In genomic region chr7:139979011-139979719, GRCm38 (mm10) we compare ENCODE assay signal across 8 mouse cellular contexts. TPM values are rescaled to one million over a fixed set of nuclear protein-coding genes. Genes with fewer than 3 reads are reported as not detected.
A peak's percentile ranks its signal among the peaks of the same experiment; 100 is the strongest.
DNase-seq lines count a peak whose midpoint lies in the region; ATAC-seq lines count a peak whose summit lies in the region.

No protein-coding gene starts in this region.

- WGBS in hindbrain, embryonic 10.5 days = 49% methylated on average over 13 of the region's 13 CpGs
- 39% methylated on average over 13 of the region's 13 CpGs for WGBS in liver, embryonic 11.5 days

- no peak overlapping the region for H3K9ac ChIP-seq in liver, embryonic 11.5 days (ENCODE audit: low read depth, low read length)

- H3K27ac ChIP-seq in hindbrain, embryonic 10.5 days = peak overlapping the region; percentile 43; the same call in 1 of the 2 replicates
- no peak overlapping the region for H3K27ac ChIP-seq in liver, embryonic 11.5 days (ENCODE audit: low read depth, low read length)

- peaks cover 7% of the 10 kb centered on the region for H3K27me3 ChIP-seq in hindbrain, embryonic 10.5 days (ENCODE audit: insufficient read depth, poor library complexity, severe bottlenecking)
- H3K27me3 ChIP-seq in liver, embryonic 11.5 days (replicated peaks; ENCODE audit: control insufficient read depth, insufficient read depth, low read length) = peaks cover 3% of the 10 kb centered on the region; the same call in 1 of the 2 replicates

- peaks cover 17% of the 10 kb centered on the region for H3K4me1 ChIP-seq in hindbrain, embryonic 10.5 days (replicated peaks)
- H3K4me1 ChIP-seq in liver, embryonic 11.5 days (replicated peaks; ENCODE audit: control insufficient read depth, insufficient read depth, low read length) = no peaks in the 10 kb centered on the region

- H3K9me3 ChIP-seq in hindbrain, embryonic 10.5 days = no peaks in the 10 kb centered on the region
- H3K9me3 ChIP-seq in liver, embryonic 11.5 days (ENCODE audit: control insufficient read depth, low read length) = no peaks in the 10 kb centered on the region

- intact Hi-C loops in left cerebral cortex, postnatal 14 days (cut with DNase I) = loop anchor here (10.0 kb wide), 1 partner anchor 166 kb away; no protein-coding TSS in a partner anchor

- H3K36me3 ChIP-seq in hindbrain, embryonic 10.5 days = no peaks in the 10 kb centered on the region
- no peaks in the 10 kb centered on the region for H3K36me3 ChIP-seq in liver, embryonic 11.5 days (ENCODE audit: control insufficient read depth, insufficient read depth, low read length)

- peak; percentile 12 for DNase-seq in kidney, adult 11 months
- DNase-seq in kidney, adult 9 months = no peak
- DNase-seq in cerebellum, postnatal 10 days = peak; percentile 39 to 43
- no peak for DNase-seq in hindbrain, embryonic 10.5 days (ENCODE audit: low spot score)
- DNase-seq in liver, embryonic 11.5 days (ENCODE audit: low spot score) = no peak
- DNase-seq in retina, postnatal 1 day = peak; percentile 40
- no peak for DNase-seq in left cerebral cortex, postnatal 14 days (ENCODE audit: low spot score in 2 of 2)

- peak overlapping the region; percentile 77 for H3K4me3 ChIP-seq in hindbrain, embryonic 10.5 days
- H3K4me3 ChIP-seq in liver, embryonic 11.5 days (ENCODE audit: low read depth, low read length) = peak overlapping the region; percentile 51; the same call in 1 of the 2 replicates

- H3K4me2 ChIP-seq in liver, embryonic 11.5 days = peak overlapping the region; percentile 71

- peak; percentile 22; the same call in 1 of the 2 replicates for ATAC-seq in liver, embryonic 11.5 days (replicated peaks; ENCODE audit: low FRiP score)
- no peak for ATAC-seq in megakaryocyte-erythroid progenitor cell, adult 5-6 weeks (replicated peaks; ENCODE audit: low FRiP score, low TSS enrichment, poor library complexity, severe bottlenecking)

RNA-seq across cellular contexts. Expression of gene 6430531B16Rik, which starts 0.6 kb away (rescaled TPM):
- 1.0 and 1.1 TPM in 2 replicates for polyA plus RNA-seq in hindbrain, embryonic 10.5 days (2016; fragmentation: Nextera tagmentation; extraction: Ambion mirVana)
- not detected in 2 replicates for polyA plus RNA-seq in liver, embryonic 11.5 days (2014; fragmentation: Nextera tagmentation; extraction: Ambion mirVana)
- total RNA-seq in megakaryocyte-erythroid progenitor cell, adult 5-6 weeks (2014; fragmentation: Nextera tagmentation) = not detected in 2 replicates
- total RNA-seq in megakaryocyte-erythroid progenitor cell, adult 5-6 weeks (2017) = 1.0 TPM in 1 of 2 replicates, not detected in the other
- total RNA-seq in left cerebral cortex, postnatal 14 days (2021) = under 1 TPM; 0.79 to 0.89 TPM

RNA-seq across cellular contexts. Expression of gene Adam8, which starts 13.2 kb away (rescaled TPM):
- polyA plus RNA-seq in hindbrain, embryonic 10.5 days (2016; fragmentation: Nextera tagmentation; extraction: Ambion mirVana) = 2.4 and 4.1 TPM in 2 replicates
- polyA plus RNA-seq in liver, embryonic 11.5 days (2014; fragmentation: Nextera tagmentation; extraction: Ambion mirVana) = 1.1 and 1.4 TPM in 2 replicates
- 1.5 and 4.5 TPM in 2 replicates for total RNA-seq in megakaryocyte-erythroid progenitor cell, adult 5-6 weeks (2014; fragmentation: Nextera tagmentation)
- total RNA-seq in megakaryocyte-erythroid progenitor cell, adult 5-6 weeks (2017) = 0.34 and 2.6 TPM in 2 replicates
- 1 to 10 TPM; 1.3 to 2.0 TPM for total RNA-seq in left cerebral cortex, postnatal 14 days (2021)

RNA-seq across cellular contexts. Expression of gene Utf1, which starts 35.6 kb away (rescaled TPM):
- not detected in 2 replicates for polyA plus RNA-seq in hindbrain, embryonic 10.5 days (2016; fragmentation: Nextera tagmentation; extraction: Ambion mirVana)
- not detected in 2 replicates for polyA plus RNA-seq in liver, embryonic 11.5 days (2014; fragmentation: Nextera tagmentation; extraction: Ambion mirVana)
- total RNA-seq in megakaryocyte-erythroid progenitor cell, adult 5-6 weeks (2014; fragmentation: Nextera tagmentation) = not detected in 2 replicates
- total RNA-seq in megakaryocyte-erythroid progenitor cell, adult 5-6 weeks (2017) = not detected in 2 replicates
- not detected for total RNA-seq in left cerebral cortex, postnatal 14 days (2021)

RNA-seq across cellular contexts. Expression of gene Zfp511, which starts 57.0 kb away (rescaled TPM):
- polyA plus RNA-seq in hindbrain, embryonic 10.5 days (2016; fragmentation: Nextera tagmentation; extraction: Ambion mirVana) = 48.3 and 53.1 TPM in 2 replicates
- 41.4 and 44.6 TPM in 2 replicates for polyA plus RNA-seq in liver, embryonic 11.5 days (2014; fragmentation: Nextera tagmentation; extraction: Ambion mirVana)
- total RNA-seq in megakaryocyte-erythroid progenitor cell, adult 5-6 weeks (2014; fragmentation: Nextera tagmentation) = 21.3 and 34.7 TPM in 2 replicates
- 22.0 and 26.9 TPM in 2 replicates for total RNA-seq in megakaryocyte-erythroid progenitor cell, adult 5-6 weeks (2017)
- total RNA-seq in left cerebral cortex, postnatal 14 days (2021) = 10 to 100 TPM; 18.8 to 25.9 TPM

RNA-seq across cellular contexts. Expression of gene Tubgcp2, which starts 57.3 kb away (rescaled TPM):
- 82.2 and 82.5 TPM in 2 replicates for polyA plus RNA-seq in hindbrain, embryonic 10.5 days (2016; fragmentation: Nextera tagmentation; extraction: Ambion mirVana)
- polyA plus RNA-seq in liver, embryonic 11.5 days (2014; fragmentation: Nextera tagmentation; extraction: Ambion mirVana) = 45.1 and 52.6 TPM in 2 replicates
- 29.3 and 37.6 TPM in 2 replicates for total RNA-seq in megakaryocyte-erythroid progenitor cell, adult 5-6 weeks (2014; fragmentation: Nextera tagmentation)
- total RNA-seq in megakaryocyte-erythroid progenitor cell, adult 5-6 weeks (2017) = 38.2 and 41.2 TPM in 2 replicates
- 10 to 100 TPM; 38.2 to 38.4 TPM for total RNA-seq in left cerebral cortex, postnatal 14 days (2021)

Comparison
In these comparisons a context has a peak if more than half of its experiments do, and no peak if none do; other contexts are left out.
1. DNase-seq: peak in kidney, adult 11 months (single experiment), cerebellum, postnatal 10 days (2 of 2) and retina, postnatal 1 day (single experiment); none in kidney, adult 9 months (single experiment), hindbrain, embryonic 10.5 days (single experiment), liver, embryonic 11.5 days (single experiment) and left cerebral cortex, postnatal 14 days (0 of 2).